Mouse (Mus musculus): ENCODE results near the gene Ptbp2. TPM values are rescaled to one million over a fixed set of nuclear protein-coding genes. Genes with fewer than 3 reads are reported as not detected.

Ptbp2 gene
- total RNA-seq, 2 experiments from 2014 or later = 44.4 to 92.0 TPM

- no peak for ATAC-seq (replicated peaks; ENCODE audit: poor library complexity)
These were observed 72.8 kb downstream of the Ptbp2 start for GRCm38 (mm10) chr3:119711503-119711902.

GRCm38 (mm10) chr3:119701467-119701866 is 82.8 kb downstream of the Ptbp2 start:
- no peak for ATAC-seq (replicated peaks; ENCODE audit: poor library complexity)

GRCm38 (mm10) chr3:119684741-119685140 is 99.5 kb downstream of the Ptbp2 start:
- ATAC-seq (replicated peaks; ENCODE audit: poor library complexity) = no peak
